Mouse (Mus musculus) MEL (cell line): ENCODE measurements around the gene Mob3c. TPM values are rescaled to one million over a fixed set of nuclear protein-coding genes. Genes with fewer than 3 reads are reported as not detected.

Source experiments
- DNase-seq: peaks from one replicate; pipeline ENCODE4 v3.0.0; 2011; ENCODE audit warnings: low read depth, low spot score
- H3K27ac ChIP-seq: 2 replicates; pipeline ENCODE4 v1.5.1; 2012; ENCODE audit warnings: low read depth, mild to moderate bottlenecking, control low read depth, low read length, moderate library complexity; ENCODE audit not compliant: control insufficient read depth
- H3K27me3 ChIP-seq, 2 experiments: fragments of 150-350 bp in 1 of 2; sonication (generic) in 1 of 2; 2 replicates each; pipeline ENCODE4 v1.6.1; 2012; ENCODE audit warnings: low read length in 2 of 2, mild to moderate bottlenecking in 2 of 2, improper control_type of control experiment in 1 of 2, moderate library complexity in 1 of 2; ENCODE audit not compliant: insufficient read depth in 2 of 2, control insufficient read depth in 1 of 2
- H3K36me3 ChIP-seq, 2 experiments: 2 replicates each; pipeline ENCODE4 v1.6.1; 2012 to 2014; ENCODE audit warnings: low read length in 2 of 2, improper control_type of control experiment in 1 of 2, inconsistent platforms in 1 of 2, mild to moderate bottlenecking in 1 of 2; ENCODE audit not compliant: insufficient read depth in 2 of 2, control insufficient read depth in 1 of 2
- H3K4me1 ChIP-seq, 2 experiments: fragments of 150-350 bp in 1 of 2; sonication (generic) in 1 of 2; 2 replicates each; pipeline ENCODE4 v1.6.1; 2012; ENCODE audit warnings: low read length in 2 of 2, improper control_type of control experiment in 1 of 2, mild to moderate bottlenecking in 1 of 2; ENCODE audit not compliant: insufficient read depth in 2 of 2, control insufficient read depth in 1 of 2
- H3K4me3 ChIP-seq, 2 experiments: fragments of 150-350 bp in 1 of 2; sonication (generic) in 1 of 2; 2 replicates each; pipeline ENCODE4 v1.5.1; 2012; ENCODE audit warnings: low read depth in 2 of 2, low read length in 2 of 2, mild to moderate bottlenecking in 2 of 2, moderate library complexity in 2 of 2, control low read depth in 1 of 2, improper control_type of control experiment in 1 of 2; ENCODE audit not compliant: control insufficient read depth in 1 of 2, insufficient read depth in 1 of 2
- H3K79me2 ChIP-seq: 2 replicates; pipeline ENCODE4 v1.6.1; 2012; ENCODE audit warnings: mild to moderate bottlenecking, low read length, moderate library complexity; ENCODE audit not compliant: control insufficient read depth, poor library complexity, insufficient read depth
- H3K9ac ChIP-seq: 2 replicates; pipeline ENCODE4 v1.6.1; 2012; ENCODE audit warnings: low read depth, mild to moderate bottlenecking, control low read depth, low read length, moderate library complexity; ENCODE audit not compliant: control insufficient read depth, poor library complexity, severe bottlenecking
- H3K9me3 ChIP-seq: fragments of 150-350 bp; sonication (generic); replicated peaks from 2 replicates; pipeline ENCODE4 v1.6.1; 2012; ENCODE audit warnings: mild to moderate bottlenecking, low read length, improper control_type of control experiment, moderate library complexity; ENCODE audit not compliant: insufficient read depth
- BHLHE40 ChIP-seq: IDR thresholded peaks from 2 replicates; pipeline ENCODE4 v1.6.1; 2012; ENCODE audit warnings: low read depth, mild to moderate bottlenecking, inconsistent platforms, low read length, improper control_type of control experiment, borderline replicate concordance
- CHD2 ChIP-seq: IDR thresholded peaks from 2 replicates; pipeline ENCODE4 v1.6.1; 2011; ENCODE audit warnings: low read length, improper control_type of control experiment
- E2F4 ChIP-seq: IDR thresholded peaks from 2 replicates; pipeline ENCODE4 v1.6.1; 2011; ENCODE audit warnings: low read depth, low read length, improper control_type of control experiment, borderline replicate concordance
- EP300 ChIP-seq, 2 experiments: IDR thresholded peaks; 2 replicates each; pipeline ENCODE4 v1.6.1; 2011; ENCODE audit warnings: improper control_type of control experiment in 2 of 2, low read length in 2 of 2, low read depth in 1 of 2, mild to moderate bottlenecking in 1 of 2
- ETS1 ChIP-seq: IDR thresholded peaks from 2 replicates; pipeline ENCODE4 v1.6.1; 2012; ENCODE audit warnings: low read depth, mild to moderate bottlenecking, inconsistent platforms, low read length, improper control_type of control experiment, moderate library complexity
- GABPA ChIP-seq: IDR thresholded peaks from 2 replicates; pipeline ENCODE4 v1.6.1; 2012; ENCODE audit warnings: low read depth, mild to moderate bottlenecking, inconsistent platforms, low read length, improper control_type of control experiment, moderate library complexity
- GATA1 ChIP-seq: IDR thresholded peaks from 2 replicates; pipeline ENCODE4 v1.6.1; 2011; ENCODE audit warnings: low read depth, low read length, improper control_type of control experiment
- HCFC1 ChIP-seq: IDR thresholded peaks from 2 replicates; pipeline ENCODE4 v1.6.1; 2012; ENCODE audit warnings: low read depth, mild to moderate bottlenecking, inconsistent platforms, low read length, improper control_type of control experiment, moderate library complexity
- JUND ChIP-seq: IDR thresholded peaks from 2 replicates; pipeline ENCODE4 v1.6.1; 2011; ENCODE audit warnings: low read depth, mild to moderate bottlenecking, improper control_type of control experiment, low read length
- MAX ChIP-seq: IDR thresholded peaks from 2 replicates; pipeline ENCODE4 v1.6.1; 2011; ENCODE audit warnings: low read length, improper control_type of control experiment
- MEF2A ChIP-seq: IDR thresholded peaks from 2 replicates; pipeline ENCODE4 v1.6.1; 2014; ENCODE audit warnings: low read depth, mild to moderate bottlenecking, inconsistent platforms, low read length, improper control_type of control experiment; ENCODE audit not compliant: poor library complexity, insufficient replicate concordance, severe bottlenecking; ENCODE audit errors: extremely low read depth
- MYB ChIP-seq: IDR thresholded peaks from 2 replicates; pipeline ENCODE4 v1.6.1; 2011; ENCODE audit warnings: mild to moderate bottlenecking, low read depth, low read length, improper control_type of control experiment
- NRF1 ChIP-seq: IDR thresholded peaks from 2 replicates; pipeline ENCODE4 v1.6.1; 2014; ENCODE audit warnings: low read depth, mild to moderate bottlenecking, inconsistent platforms, low read length, improper control_type of control experiment, moderate library complexity; ENCODE audit not compliant: poor library complexity, insufficient read depth, severe bottlenecking
- POLR2AphosphoS5 ChIP-seq: IDR thresholded peaks from 2 replicates; pipeline ENCODE4 v1.6.1; 2012; ENCODE audit warnings: low read depth, borderline replicate concordance, mild to moderate bottlenecking, inconsistent platforms, low read length, moderate library complexity, mixed read lengths
- SIN3A ChIP-seq: IDR thresholded peaks from 2 replicates; pipeline ENCODE4 v1.6.1; 2012; ENCODE audit warnings: low read length, improper control_type of control experiment, inconsistent platforms
- SMC3 ChIP-seq: IDR thresholded peaks from 2 replicates; pipeline ENCODE4 v1.6.1; 2011; ENCODE audit warnings: low read depth, low read length, improper control_type of control experiment
- TAL1 ChIP-seq: IDR thresholded peaks from 2 replicates; pipeline ENCODE4 v1.6.1; 2012; ENCODE audit warnings: mild to moderate bottlenecking, inconsistent platforms, low read length, moderate library complexity, mixed read lengths
- TCF12 ChIP-seq: IDR thresholded peaks from 2 replicates; pipeline ENCODE4 v1.6.1; 2014; ENCODE audit warnings: low read depth, mild to moderate bottlenecking, inconsistent platforms, low read length, improper control_type of control experiment, moderate library complexity
- USF1 ChIP-seq: IDR thresholded peaks from 2 replicates; pipeline ENCODE4 v1.6.1; 2014; ENCODE audit warnings: low read depth, mild to moderate bottlenecking, inconsistent platforms, low read length, improper control_type of control experiment, moderate library complexity
- ZC3H11A ChIP-seq: IDR thresholded peaks from 2 replicates; pipeline ENCODE4 v1.6.1; 2012; ENCODE audit warnings: low read depth, mild to moderate bottlenecking, inconsistent platforms, low read length, improper control_type of control experiment
- ZKSCAN1 ChIP-seq: IDR thresholded peaks from 2 replicates; pipeline ENCODE4 v1.6.1; 2012; ENCODE audit warnings: low read depth, mild to moderate bottlenecking, inconsistent platforms, low read length, improper control_type of control experiment, moderate library complexity
- ZNF384 ChIP-seq: IDR thresholded peaks from 2 replicates; pipeline ENCODE4 v1.6.1; 2012; ENCODE audit warnings: low read depth, mild to moderate bottlenecking, inconsistent platforms, low read length, improper control_type of control experiment
- polyA plus RNA-seq, 2 experiments: library from polyadenylated mRNA; stranded (reverse) in 1 of 2; unstranded in 1 of 2; fragments of >175 nt in 1 of 2; fragments of >200 nt in 1 of 2; gene quantifications; 2 replicates each; pipeline versions ENCODE4 v1.2.1 to v1.2.4; 2012; ENCODE audit warnings: low replicate concordance in 2 of 2, low read depth in 1 of 2; ENCODE audit not compliant: insufficient read length in 2 of 2, insufficient read depth in 1 of 2, missing spikeins in 1 of 2
- total RNA-seq: library from RNA; depleted of rRNA; stranded (reverse); fragments of 300-350 nt; gene quantifications from 2 replicates; pipeline ENCODE4 v1.2.3, GENCODE M21; 2012

The Mob3c gene
- total and polyA plus RNA-seq, 3 experiments: 9.5 to 17.7 TPM; not detected in 1

DNA sequence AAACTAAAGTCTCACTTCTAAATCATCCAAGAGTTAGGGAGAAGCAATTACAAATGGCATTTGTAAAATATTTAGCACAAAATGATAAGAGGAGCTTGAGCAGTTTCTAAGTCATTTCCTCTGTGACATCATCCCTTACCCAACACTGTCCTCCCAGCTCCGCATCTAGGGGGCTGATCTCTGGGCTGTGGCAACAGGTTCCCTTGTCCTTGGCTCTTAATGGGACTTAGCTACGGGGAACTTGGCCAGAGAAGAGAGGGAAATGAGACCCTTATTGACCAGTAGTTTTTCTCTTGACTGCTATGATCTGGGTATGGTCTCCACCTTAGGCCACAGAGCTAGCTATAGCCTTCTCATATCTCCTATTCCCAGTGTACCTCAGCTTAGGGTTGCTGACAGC is 2.6 kb upstream of the Mob3c start:
- Histone ChIP-seq H3K27ac (peak overlapping the region; percentile 81), H3K27me3 (no peaks in the 10 kb centered on the region), H3K9ac (peak overlapping the region; percentile 11; the same call in 1 of the 2 replicates), H3K79me2 (peaks cover 4% of the 10 kb centered on the region), H3K4me1 (peaks cover 50 to 73% of the 10 kb centered on the region in 2 experiments), H3K4me3 (peak overlapping the region in 1 of 2 experiments; percentile 23; a peak in 1 of 4 replicates), H3K9me3 (no peaks in the 10 kb centered on the region), H3K36me3 (peaks cover 0 to 61% of the 10 kb centered on the region in 2 experiments; a peak in 2 of 4 replicates)
- peak; percentile 74 for DNase-seq
- TF ChIP-seq JUND: no peak
- TF ChIP-seq SIN3A: peak; percentile 63
- no peak for TF ChIP-seq BHLHE40
- TF ChIP-seq ETS1: peak; percentile 78
- TF ChIP-seq GATA1: peak; percentile 23; the same call in 1 of the 2 replicates
- TF ChIP-seq MAX: peak; percentile 55
- no peak for TF ChIP-seq USF1
- TF ChIP-seq EP300 (IDR thresholded peaks at IDR 0.05; ENCODE audit: low read depth in 1 of 2, low read length in 2 of 2): peak; percentile 2 to 52; a peak in 2 of 4 replicates
- peak; percentile 17; the same call in 1 of the 2 replicates for TF ChIP-seq HCFC1
- no peak for TF ChIP-seq CHD2
- 0 out of 2 replicates have a peak, but pooled peaks have one; percentile 45 for TF ChIP-seq E2F4
- no peak for TF ChIP-seq ZNF384
- TF ChIP-seq TCF12: 0 out of 2 replicates have a peak, but pooled peaks have one; percentile 22

DNA sequence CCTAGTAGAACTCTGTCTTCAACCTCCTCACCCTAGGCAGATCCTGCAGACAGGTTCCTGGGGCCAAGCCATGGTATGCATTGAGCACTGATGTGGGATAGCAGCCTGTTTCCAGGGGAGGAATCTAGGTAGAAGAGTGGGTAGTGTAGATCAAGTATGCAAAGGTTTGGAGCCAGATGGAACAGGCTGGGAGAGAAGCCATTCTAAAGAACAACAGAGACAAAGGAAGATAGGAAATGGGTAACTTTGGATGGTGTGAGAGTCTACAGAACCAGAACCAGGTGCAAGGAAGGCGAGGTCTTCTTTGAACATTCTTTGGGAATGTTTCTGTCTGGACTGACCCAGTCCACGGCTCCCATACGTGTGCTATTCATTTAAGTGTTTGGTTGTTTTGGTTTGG is 826 bp upstream of the Mob3c start:
- DNase-seq: no peak
- Histone ChIP-seq H3K4me1 (peaks cover 36 to 55% of the 10 kb centered on the region in 2 experiments), H3K36me3 (peaks cover 2 to 44% of the 10 kb centered on the region in 2 experiments; a peak in 3 of 4 replicates), H3K79me2 (peaks cover 4% of the 10 kb centered on the region), H3K4me3 (peak overlapping the region; percentile 91 to 99), H3K9ac (peak overlapping the region; percentile 88), H3K27me3 (no peaks in the 10 kb centered on the region), H3K9me3 (no peaks in the 10 kb centered on the region), H3K27ac (peak overlapping the region; percentile 86)
- TF ChIP-seq USF1 (no peak), MAX (no peak), SMC3 (no peak), GABPA (no peak), POLR2AphosphoS5 (no peak), MYB (no peak), ZKSCAN1 (no peak), NRF1 (no peak), MEF2A (no peak), TAL1 (no peak), ZC3H11A (no peak)
